Mouse (Mus musculus) ES-Bruce4 (cell line): ENCODE results near the gene Lrp4.
A peak's percentile ranks its signal among the peaks of the same experiment; 100 is the strongest.

ENCODE experiments used
- CTCF ChIP-seq: IDR thresholded peaks from one replicate; pipeline ENCODE4 v1.8.1; 2011; ENCODE audit warnings: low read depth, low read length
- EP300 ChIP-seq: IDR thresholded peaks from 2 replicates; pipeline ENCODE4 v1.6.1; 2011; ENCODE audit warnings: low read depth, low read length; ENCODE audit not compliant: insufficient read depth
- POLR2A ChIP-seq: IDR thresholded peaks from one replicate; pipeline ENCODE4 v1.8.1; 2011; ENCODE audit warnings: low read length; ENCODE audit not compliant: insufficient read depth

- TF ChIP-seq CTCF (peak; percentile 13), EP300 (no peak), POLR2A (no peak)
Measured at GRCm38 (mm10) chr2:91480805-91481514, 23.6 kb downstream of the Lrp4 start.
